Mouse (Mus musculus): ENCODE data around the gene BC003965.
"Not testable (repeated sequence)": the region's sequence is repeated elsewhere in the genome, so short reads cannot be mapped to it uniquely, and the experiment has no call there.

Gene BC003965

DNA sequence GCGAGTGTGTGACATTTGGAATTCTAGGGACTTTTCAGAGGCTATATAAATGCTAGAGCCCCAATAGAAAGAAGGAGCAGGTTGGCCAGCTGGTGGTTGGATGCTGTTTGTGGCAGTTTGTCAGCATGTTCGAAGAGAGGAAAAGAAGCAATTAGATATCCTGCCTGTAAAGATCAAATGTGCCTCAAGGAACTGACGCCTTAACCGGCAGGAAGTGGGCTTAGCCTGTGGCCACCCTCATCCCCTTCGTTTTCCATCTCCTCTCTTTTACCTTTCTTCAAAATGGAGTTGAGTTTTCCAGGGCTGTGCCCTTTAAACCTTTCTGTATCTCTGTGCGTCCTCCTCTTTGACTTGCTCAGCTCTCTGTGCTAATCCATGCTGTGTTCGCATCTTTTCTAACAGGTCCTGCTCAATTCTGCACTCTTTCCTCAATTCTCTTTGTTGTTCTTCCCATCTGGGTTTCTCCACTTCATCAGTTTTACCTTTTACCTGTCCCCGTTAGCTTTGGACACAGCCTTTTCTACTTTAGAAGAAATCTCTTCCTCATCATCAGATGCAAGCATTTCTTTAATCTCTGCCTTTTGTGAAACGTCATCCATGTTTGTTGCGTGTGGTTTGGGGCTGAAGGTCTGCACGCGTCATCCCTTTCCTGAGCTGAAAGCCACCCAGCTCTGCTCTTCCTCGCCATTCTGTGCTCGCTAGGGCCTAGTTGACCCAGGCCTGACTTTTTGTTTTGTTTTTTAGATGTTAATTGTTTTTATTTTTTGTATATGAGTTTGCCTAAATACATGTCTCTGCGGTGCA, 35.3 kb downstream of the BC003965 start:
- no peak for DNase-seq

DNA sequence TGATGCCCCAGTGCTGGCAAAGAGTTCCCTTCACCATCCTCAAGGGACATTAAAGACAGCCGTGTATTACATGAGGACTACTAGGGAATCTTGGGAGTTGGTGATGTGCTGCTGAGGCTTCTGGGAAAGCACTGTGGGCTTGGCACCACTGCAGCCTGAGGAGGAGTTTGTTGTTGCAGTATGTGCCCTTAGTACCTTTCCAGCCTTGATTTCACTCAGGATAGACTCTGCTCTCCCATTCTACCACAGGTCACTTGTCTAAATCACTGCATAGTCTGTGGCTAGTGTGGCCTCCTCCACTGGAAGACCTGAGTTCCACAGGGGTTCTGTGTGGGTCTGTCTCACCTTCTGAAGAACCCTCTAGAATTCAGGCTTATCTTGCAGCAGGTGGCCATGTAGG, 36.4 kb downstream of the BC003965 start:
- peak; percentile 13 for DNase-seq

DNA sequence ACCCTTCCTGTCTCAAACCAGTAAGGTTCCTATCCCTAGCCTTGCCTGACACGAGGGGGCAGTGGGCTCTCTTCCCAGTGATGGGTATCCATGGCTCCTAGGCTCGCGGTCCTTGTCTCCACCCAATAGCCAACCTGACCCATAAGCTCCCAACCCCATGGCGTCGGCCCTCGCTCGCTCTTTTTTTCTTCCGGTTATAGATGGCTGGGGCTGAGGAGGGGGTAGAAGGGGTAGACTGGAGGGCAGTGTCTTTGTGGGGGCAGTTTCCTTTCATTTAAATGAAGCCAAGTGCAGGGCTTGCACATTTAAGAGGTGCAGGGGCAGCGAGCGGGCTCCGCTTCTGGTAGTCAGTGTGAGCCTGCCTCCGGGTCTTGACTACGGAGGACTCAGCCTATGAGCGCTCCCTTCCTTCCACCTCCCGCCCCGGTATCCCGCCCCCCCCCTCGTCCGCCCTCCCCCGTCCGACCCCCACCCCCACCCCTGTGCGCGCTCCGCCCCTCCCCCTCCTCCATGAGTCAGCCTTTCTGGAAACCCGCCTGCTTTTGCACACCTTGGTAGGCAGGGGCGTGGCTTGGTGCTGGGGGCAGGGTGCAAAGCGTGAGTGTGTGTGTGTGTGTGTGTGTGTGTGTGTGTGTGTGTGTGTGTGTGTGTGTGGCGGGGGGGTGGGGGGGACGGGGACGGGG, 37.6 kb downstream of the BC003965 start:
- DNase-seq, result peak; percentile 80

GRCm38 (mm10) chr17:25222504-25222940, 38.2 kb downstream of the BC003965 start:
- DNase-seq, result not testable (repeated sequence)

DNA sequence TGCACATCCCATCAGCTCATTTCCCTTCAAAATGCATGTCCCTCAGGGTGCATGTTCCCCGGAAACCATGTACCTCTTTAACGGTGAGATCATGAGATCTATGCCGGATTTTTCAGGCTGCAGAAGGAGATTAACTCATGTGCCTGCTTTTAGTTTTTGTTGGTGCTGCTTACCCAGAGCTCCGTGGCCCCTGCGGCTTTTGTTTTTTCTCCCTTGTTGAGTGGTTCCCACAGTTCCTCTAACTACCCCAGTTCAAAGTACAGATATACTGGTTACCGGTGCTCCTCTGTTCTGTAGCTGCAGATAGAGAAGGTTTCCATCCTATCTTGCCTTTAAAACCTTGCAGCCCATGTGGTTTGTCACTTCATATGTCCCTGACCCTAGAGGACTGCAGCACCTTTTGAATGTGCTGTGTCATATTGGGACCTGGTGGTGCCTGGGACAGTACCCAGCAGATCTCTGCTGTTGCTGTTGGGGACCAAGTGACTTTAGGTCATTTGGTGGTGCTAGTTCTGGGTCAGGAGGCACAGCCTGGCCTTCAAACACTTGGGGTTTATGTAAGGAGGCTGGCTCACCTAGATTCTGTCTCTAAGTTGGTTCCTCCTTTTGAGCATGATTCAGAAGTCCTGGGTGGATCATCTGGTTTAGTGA, 38.7 kb downstream of the BC003965 start:
- DNase-seq, result peak; percentile 34

DNA sequence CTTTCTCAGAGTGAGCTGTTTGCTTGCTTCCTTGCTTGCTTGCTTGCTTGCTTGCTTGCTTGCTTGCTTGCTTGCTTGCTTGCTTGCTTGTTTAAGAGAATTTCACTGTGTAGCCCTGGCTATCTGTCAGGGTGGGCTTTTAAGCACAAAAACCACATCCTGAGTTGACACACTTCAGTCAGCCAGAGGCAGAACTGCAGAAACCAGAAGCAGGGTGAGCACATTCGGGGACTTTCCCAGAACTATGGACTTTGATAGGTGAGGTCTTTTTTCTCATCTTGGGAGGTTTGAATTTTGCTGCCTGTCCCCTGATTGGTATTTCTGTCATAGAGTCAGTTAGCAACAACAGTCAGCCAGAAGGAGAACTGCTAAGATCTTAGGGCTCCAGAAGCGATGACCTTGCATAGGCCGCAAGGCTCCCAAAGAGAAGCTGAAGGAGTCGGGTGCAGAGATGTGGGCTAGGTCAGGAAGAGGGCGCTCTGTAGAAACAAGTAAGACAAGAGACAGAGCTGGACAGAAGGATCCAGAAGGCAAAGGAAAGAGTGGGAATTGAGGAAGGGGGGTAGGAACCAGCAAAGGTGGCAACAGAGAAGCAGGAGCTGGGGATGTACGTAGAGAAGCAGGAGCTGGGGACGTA, 40.4 kb downstream of the BC003965 start:
- DNase-seq, result peak; percentile 13

DNA sequence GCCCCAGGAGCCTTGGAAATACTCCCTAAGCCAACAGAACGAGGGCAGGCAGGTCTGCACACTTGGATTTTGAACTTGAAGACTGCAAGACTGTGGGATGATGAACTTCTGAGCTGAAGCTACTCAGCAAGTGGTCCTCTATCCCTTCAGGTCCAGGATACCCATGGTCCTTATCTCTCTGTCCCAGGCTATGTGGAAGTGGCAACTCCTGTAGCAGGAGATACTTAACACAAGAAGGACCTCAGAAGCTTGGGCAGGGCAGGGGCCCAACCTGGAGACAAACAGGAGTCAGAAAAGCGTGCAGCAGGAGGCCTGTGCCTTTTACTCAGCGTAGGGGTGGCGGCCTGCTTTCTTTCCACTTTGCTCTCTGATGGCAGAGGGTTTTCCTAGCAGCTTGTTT, 41.3 kb downstream of the BC003965 start:
- no peak for DNase-seq

GRCm38 (mm10) chr17:25227991-25228390, 43.6 kb downstream of the BC003965 start:
- peak; percentile 55 for DNase-seq

DNA sequence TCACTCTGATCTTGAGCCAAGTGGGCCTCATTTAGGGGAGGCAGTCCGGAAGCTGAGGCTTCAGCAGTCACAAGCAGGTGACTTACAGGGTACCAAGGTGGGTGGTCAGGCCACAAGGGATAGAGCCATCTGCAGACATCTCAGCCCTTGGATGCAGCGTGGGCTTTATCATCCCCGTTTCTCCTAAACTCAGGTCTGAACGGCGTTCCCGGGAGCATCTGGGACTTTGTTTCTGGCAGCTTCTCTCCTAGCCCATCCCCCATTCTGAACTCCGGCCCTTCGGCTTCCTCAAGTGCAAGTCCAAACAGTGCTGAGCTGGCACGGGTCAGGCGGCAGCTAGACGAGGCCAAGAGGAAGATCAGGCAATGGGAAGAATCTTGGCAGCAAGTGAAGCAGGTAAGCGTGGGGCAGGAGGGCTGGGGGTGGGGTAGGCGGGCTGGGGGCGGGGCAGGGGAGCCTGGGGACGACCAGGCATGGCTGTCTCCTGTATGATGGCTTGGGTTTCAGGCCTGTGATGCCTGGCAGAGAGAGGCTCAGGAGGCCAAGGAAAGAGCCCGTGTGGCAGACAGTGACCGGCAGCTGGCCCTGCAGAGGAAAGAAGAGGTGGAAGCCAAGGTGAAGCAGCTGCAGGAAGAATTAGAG, 45.8 kb downstream of the BC003965 start:
- peak; percentile 57 for DNase-seq

DNA sequence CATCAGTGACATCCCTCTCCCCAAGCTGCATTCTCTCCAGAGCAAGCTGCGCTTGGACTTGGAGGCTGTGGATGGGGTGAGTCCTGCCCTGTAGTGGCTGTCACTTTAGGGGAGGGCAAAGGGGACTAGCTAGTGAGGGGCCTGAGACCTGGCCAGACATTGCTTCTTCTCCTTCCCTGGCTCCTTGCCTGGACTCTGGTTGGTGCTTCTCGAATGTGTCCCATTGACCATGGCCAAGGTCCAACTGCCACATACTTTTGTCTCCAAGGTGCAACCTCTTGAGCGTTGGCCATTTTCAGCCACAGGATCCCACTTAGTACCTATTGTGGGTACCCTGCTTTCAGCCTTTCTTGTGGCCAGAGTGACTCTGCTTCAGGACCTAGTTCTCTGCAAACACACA, 46.3 kb downstream of the BC003965 start:
- DNase-seq, result peak; percentile 58

DNA sequence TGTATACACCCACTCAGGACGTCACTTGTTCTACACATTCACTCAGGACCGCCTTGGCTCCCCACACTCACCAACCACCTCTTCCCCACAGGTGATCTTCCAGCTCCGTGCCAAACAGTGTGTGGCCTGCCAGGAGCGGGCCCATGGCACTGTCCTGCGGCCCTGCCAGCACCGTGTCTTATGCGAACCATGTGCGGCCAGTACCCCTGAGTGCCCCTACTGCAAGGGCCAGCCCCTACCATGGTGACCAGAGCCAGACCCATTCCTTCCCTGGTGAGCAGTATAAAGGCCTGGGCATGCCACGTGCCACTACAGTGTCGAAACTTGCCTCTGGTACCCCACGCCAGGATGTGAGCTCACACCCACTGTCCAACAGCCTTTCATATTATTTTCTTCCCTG, 47.3 kb downstream of the BC003965 start:
- DNase-seq, result not testable (repeated sequence)

DNA sequence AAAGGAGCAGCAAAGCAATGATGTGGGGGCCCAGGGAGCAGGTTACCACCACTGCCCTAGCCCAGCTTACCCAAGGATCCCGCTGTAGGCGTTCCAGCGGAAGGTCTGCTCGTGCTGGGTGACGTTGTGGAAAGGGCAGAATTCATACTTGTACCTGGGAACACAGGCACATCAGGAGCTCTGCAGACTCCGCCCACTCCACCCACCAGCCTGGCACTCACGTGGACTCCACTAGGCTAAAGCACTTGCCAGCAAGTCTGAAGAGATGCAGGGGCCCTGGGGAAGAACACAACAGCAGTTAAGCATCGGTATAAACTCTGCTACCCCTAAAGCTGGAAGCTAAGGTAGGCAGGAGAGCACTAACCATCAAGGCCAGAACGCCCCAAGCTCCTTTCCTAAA, 51.3 kb downstream of the BC003965 start:
- DNase-seq, result no peak
